Mouse (Mus musculus) liver, embryonic 14.5 days (tissue): ENCODE measurements around the gene Duoxa2.

ENCODE experiments used
- CTCF ChIP-seq: IDR thresholded peaks from 2 replicates; pipeline ENCODE4 v1.5.1; 2016; ENCODE audit warnings: antibody characterized with exemption, low read depth, control low read depth
- EP300 ChIP-seq: IDR thresholded peaks from 2 replicates; pipeline ENCODE4 v1.6.1; 2016; ENCODE audit warnings: antibody characterized with exemption, low read depth

GRCm38 (mm10) chr2:122325361-122325760 lies 26.7 kb downstream of the Duoxa2 start:
- TF ChIP-seq EP300 = no peak
- TF ChIP-seq CTCF = no peak
